Mouse (Mus musculus) MN1 (cell line): ENCODE measurements around the gene Chmp6.

Experiments
- DNase-seq: peaks from one replicate; pipeline ENCODE4 v3.0.0-alpha.2; 2016; ENCODE audit warnings: low spot score

The Chmp6 gene

GRCm38 (mm10) chr11:119913291-119913934 lies at the start of gene Chmp6:
TSS of gene Chmp6 (plus strand) at chr11:119913441.
- DNase-seq = peak; percentile 86

GRCm38 (mm10) chr11:119866837-119867236 lies 46.4 kb upstream of the Chmp6 start:
- DNase-seq = no peak

GRCm38 (mm10) chr11:119868138-119868537 lies 45.1 kb upstream of the Chmp6 start:
- DNase-seq = no peak

GRCm38 (mm10) chr11:119868556-119868955 lies 44.7 kb upstream of the Chmp6 start:
- no peak for DNase-seq

GRCm38 (mm10) chr11:119871141-119871540 lies 42.1 kb upstream of the Chmp6 start:
- DNase-seq = no peak

- DNase-seq = no peak
These were observed 39.6 kb upstream of the Chmp6 start for GRCm38 (mm10) chr11:119873643-119874042.

GRCm38 (mm10) chr11:119874841-119875240 lies 38.4 kb upstream of the Chmp6 start:
- no peak for DNase-seq

- no peak for DNase-seq
These were observed 37.6 kb upstream of the Chmp6 start for GRCm38 (mm10) chr11:119875685-119876084.

- DNase-seq = no peak
These were observed 36.1 kb upstream of the Chmp6 start for GRCm38 (mm10) chr11:119877124-119877523.

GRCm38 (mm10) chr11:119879573-119879972 lies 33.7 kb upstream of the Chmp6 start:
- DNase-seq = no peak

GRCm38 (mm10) chr11:119883646-119884045 lies 29.6 kb upstream of the Chmp6 start:
- DNase-seq = peak; percentile 70

- no peak for DNase-seq
These were observed 23.3 kb upstream of the Chmp6 start for GRCm38 (mm10) chr11:119889966-119890365.

- DNase-seq = no peak
These were observed 21.5 kb upstream of the Chmp6 start for GRCm38 (mm10) chr11:119891601-119892215.

- DNase-seq = peak; percentile 46
These were observed 19.5 kb upstream of the Chmp6 start for GRCm38 (mm10) chr11:119893667-119894236.

- DNase-seq = no peak
These were observed 18.6 kb upstream of the Chmp6 start for GRCm38 (mm10) chr11:119894634-119895033.

- no peak for DNase-seq
These were observed 16.2 kb upstream of the Chmp6 start for GRCm38 (mm10) chr11:119897041-119897440.

GRCm38 (mm10) chr11:119898976-119899375 lies 14.3 kb upstream of the Chmp6 start:
- no peak for DNase-seq

- DNase-seq = no peak
These were observed 12.1 kb upstream of the Chmp6 start for GRCm38 (mm10) chr11:119901174-119901573.

GRCm38 (mm10) chr11:119902891-119903290 lies 10.3 kb upstream of the Chmp6 start:
- DNase-seq = no peak

- DNase-seq = peak; percentile 76
These were observed 8.5 kb upstream of the Chmp6 start for GRCm38 (mm10) chr11:119904621-119905286.

- no peak for DNase-seq
These were observed 7.4 kb upstream of the Chmp6 start for GRCm38 (mm10) chr11:119905794-119906193.

GRCm38 (mm10) chr11:119907006-119907650 lies 6.1 kb upstream of the Chmp6 start:
- DNase-seq = no peak
